Mouse (Mus musculus): ENCODE data around the gene Elob.

Elob gene

DNA sequence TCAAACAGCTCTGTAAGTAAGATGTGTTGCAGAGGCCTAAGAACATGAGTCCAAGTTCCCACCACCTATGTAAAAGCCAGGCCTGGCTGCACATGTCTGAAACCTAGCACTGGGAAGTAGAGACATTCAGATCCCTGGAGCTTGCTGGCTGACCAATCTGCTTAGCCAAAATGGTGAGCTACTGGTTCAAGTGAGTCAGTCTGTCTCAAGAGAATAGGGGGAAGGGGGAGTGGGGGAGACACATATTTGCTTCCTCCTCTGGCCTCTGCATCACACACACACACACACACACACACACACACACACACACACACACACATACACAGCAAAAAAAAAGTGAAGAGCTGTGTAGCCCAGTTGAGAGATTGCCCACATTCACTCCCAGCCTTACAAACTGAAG is 45.6 kb downstream of the Elob start:
- no peak for DNase-seq (ENCODE audit: low spot score)

- DNase-seq (ENCODE audit: low spot score) = no peak
Measured at GRCm38 (mm10) chr17:23778447-23778846, 50.5 kb downstream of the Elob start.

DNA sequence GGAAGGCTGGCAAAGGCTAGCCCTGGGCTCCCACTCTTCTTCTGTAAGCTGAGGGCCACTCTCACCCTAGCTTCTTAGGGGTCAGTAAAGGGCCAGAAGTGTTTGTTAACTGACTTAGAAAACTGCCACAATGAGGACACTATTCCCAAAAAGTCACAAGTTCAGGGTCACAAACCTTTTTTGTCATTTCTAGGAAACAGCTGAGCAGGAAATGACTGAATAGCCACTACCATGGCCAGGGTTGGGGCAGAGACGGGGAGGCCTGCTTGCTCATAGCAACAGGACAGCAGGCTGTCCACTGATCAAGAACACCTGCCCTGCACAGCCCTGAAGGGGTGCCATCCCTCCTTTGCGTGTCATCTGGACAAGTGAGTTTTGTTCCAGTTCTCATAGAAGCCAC is 51.8 kb downstream of the Elob start:
- no peak for DNase-seq (ENCODE audit: low spot score)

DNA sequence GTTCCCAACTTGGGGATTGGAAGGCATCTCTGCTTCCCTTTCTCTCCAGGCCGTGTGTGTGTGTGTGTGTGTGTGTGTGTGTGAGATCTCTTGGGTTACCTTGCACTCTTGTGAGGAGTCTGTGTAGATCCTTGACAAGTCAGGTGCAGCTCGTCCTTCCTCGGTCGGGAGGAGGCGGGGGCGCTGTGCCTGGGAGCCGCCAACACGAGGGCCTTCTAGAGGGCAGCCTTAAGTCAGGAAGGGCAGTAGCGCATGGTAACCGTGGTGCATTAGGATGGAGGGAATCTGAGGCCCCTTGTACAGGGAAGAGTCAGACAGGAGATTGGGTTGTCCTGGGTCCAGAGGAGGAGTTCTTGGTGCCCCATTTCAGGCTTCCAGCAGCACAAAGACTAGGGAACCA is 52.7 kb downstream of the Elob start:
- no peak for DNase-seq (ENCODE audit: low spot score)
